Mouse (Mus musculus) left cerebral cortex, adult 8-10 months (tissue): ENCODE data around the gene Atp1b3. TPM values are rescaled to one million over a fixed set of nuclear protein-coding genes. Genes with fewer than 3 reads are reported as not detected.
"Not testable (repeated sequence)": the region's sequence is repeated elsewhere in the genome, so short reads cannot be mapped to it uniquely, and the experiment has no call there.

Experiments used
- DNase-seq, 2 experiments: peaks; one replicate each; pipeline ENCODE4 v3.0.0; 2022; ENCODE audit warnings: low spot score in 2 of 2
- total RNA-seq, 4 experiments: library from RNA; stranded (reverse); gene quantifications; 2 replicates each; pipeline ENCODE4 v1.2.4; 2022

Gene Atp1b3
- total RNA-seq = 100 to 1,000 TPM; 107 to 114 (median 109) TPM

DNA sequence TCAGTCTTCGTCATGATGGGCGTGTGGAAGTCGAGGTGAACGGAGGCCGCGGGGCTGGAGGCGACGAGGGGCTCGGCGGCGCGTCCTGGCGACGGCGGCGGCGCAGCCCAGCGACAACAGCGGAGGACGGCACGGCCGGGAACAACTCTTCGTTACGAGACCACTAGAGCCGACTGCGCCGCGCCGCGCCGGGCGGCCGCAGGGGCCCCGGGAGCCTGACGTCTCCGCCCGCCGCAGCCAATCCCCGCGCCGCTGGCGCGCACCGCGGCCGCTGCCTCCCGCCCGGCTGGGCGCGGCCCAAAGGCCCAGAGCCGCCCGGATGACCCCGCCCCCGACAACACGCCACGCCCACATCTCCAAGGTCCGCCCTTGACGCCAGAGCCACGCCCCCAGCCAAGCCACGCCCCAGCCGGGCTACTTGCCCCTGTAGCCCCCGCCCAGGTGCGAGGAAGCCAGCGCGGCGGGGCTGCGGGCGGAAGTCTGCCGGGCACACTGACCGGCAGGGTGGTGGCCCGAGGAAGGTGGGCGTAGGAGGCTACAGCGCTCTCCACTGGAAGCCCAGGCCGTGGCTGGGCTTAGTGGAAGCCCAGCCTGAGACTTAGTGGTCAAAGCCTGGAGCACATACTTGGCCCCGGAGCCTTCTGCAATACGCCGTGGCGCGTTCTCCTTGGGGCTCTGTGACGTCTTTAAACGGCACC, at the start of gene Atp1b3:
TSS of gene Atp1b3 (minus strand) at position 302 of the 698 bp plus-strand sequence.
- DNase-seq = peak; percentile 96 to 99

DNA sequence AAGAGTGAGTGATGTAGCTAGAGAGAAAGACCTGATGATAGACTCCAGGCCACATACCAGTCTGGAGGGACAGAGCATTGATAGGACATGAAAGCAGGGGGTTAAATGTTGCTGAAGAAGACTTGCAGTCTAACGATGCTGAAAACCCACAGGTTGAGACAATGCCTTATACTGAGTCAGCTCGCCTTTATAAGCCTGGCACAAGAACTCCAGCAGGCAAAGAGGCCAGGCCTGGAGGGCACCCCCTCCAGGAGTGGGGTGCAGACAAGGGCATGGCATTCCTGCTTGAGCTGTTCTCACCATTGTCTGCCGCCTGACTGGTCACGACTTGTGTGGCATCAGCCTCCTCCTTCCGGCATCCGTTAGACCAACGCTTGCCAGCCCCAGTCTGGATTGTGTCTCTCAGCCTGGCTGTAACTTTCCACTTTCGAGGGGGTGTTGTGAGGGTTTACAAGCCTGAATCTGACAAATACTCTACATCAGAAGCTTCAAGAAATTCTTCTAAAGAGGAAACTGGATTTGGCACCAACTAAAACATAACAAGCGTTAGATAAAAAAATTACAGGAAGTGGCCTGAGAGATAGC, 48.7 kb upstream of the Atp1b3 start:
- no peak for DNase-seq

GRCm38 (mm10) chr9:96404312-96404711, 40.1 kb upstream of the Atp1b3 start:
- DNase-seq = no peak

- DNase-seq = not testable (repeated sequence)
These were observed 35.7 kb upstream of the Atp1b3 start for GRCm38 (mm10) chr9:96399916-96400315.

GRCm38 (mm10) chr9:96399425-96399878, 35.2 kb upstream of the Atp1b3 start:
- DNase-seq = no peak

GRCm38 (mm10) chr9:96398614-96399013, 34.4 kb upstream of the Atp1b3 start:
- DNase-seq = no peak

GRCm38 (mm10) chr9:96398165-96398564, 33.9 kb upstream of the Atp1b3 start:
- DNase-seq = no peak

DNA sequence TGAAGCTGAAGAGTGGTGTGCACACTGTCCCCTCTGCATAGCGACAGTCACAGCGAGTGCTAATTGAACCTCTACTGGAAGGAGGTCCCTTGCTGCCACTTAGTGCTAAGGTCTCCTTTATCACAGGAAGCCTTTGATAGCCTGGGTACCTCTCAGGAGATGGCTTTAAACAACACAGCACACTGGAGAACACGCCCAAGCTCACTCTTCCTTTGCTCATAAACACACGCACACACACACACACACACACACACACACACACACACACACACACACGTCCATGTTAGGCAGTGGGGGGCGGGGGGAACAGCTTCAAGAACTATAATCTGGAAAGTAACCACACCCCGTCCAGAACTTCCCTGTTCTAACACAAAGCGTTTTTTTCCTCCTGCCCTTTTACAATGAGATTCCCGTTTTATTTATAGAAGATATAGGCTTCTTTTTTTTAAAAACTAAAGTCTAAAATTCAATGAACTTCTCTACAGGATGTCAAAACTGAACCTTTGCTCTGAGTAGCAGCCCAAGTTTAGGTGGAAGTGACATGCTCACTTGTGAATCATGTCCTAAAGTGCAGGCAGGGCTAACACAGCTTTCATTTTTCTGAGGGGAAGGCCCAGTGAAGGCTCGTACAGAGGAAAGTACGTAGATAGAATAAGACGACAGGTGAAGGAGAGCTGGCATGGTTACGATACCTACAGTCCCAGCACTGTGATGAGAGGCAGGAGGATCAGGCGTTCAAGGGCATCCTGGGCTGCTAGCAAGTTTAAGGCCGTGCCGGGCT, 30.9 kb upstream of the Atp1b3 start:
- no peak for DNase-seq

DNA sequence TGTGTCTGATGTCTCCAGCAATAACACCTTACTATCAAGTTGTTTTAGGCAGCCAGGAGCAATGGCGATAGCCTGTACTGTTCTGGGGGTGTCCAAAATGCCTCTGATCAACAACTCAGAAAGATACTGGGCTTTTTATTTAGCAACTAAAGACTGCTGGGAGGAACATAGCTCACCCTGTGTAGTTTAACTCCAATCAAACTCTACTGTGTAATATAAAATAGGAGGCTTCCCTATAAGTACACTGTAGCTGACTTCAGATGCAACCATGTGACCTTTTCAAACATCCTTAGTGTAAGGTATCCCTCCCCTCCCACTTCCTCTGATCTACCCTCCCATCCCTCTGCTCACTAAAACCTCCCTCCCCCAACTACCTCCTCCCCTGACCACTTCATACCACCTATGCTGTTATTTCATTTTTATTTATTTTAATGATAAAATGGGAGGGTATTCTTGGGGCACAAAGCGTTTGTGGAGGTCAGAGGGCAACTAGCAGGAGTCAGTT, 29.5 kb upstream of the Atp1b3 start:
- DNase-seq = no peak

- DNase-seq = no peak
These were observed 28.9 kb upstream of the Atp1b3 start for GRCm38 (mm10) chr9:96393112-96393511.

GRCm38 (mm10) chr9:96391921-96392320, 27.7 kb upstream of the Atp1b3 start:
- no peak for DNase-seq

- no peak for DNase-seq
These were observed 19.7 kb upstream of the Atp1b3 start for GRCm38 (mm10) chr9:96383714-96384487.

- no peak for DNase-seq
These were observed 18.5 kb upstream of the Atp1b3 start for GRCm38 (mm10) chr9:96382756-96383155.

GRCm38 (mm10) chr9:96381393-96381792, 17.2 kb upstream of the Atp1b3 start:
- DNase-seq = no peak

DNA sequence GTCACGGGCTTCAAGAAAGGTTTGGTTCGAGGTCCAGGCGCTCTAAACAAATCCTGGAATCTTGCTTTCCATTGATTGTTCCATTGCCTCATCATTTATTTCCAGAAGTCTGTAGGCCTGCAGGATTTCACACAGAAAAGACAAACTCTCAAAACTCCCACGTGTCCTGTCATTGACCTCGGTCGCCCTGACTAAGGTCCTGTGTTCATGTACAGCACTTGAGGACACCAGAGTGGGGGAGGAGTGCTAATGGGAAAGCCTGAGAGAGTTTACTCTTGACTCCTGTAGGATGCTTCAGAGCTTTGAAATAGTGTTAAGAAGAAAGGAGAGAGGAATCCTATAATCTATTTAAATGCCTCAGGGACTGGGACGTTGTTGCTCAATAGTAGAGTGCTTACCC, 15.3 kb upstream of the Atp1b3 start:
- no peak for DNase-seq

DNA sequence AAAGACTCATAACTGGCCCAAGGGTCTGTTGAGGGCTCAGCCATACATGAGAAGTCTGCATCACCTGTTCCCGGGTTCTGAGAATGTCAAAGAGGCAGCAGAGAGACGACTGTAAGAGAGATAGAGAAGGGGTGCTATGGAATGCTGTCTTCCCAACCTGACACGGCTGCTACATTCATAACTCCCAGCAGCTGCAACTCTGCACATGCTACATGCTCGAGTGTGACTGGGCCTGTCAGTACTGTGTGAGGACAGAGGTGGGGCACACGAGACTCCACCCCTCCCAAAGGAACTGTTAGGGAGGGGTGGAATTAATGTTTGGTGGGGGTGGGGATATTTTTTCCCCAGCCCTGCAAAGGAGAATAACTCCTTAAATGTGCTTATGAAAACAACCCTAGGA, 14.5 kb upstream of the Atp1b3 start:
- no peak for DNase-seq

GRCm38 (mm10) chr9:96377096-96377495, 12.9 kb upstream of the Atp1b3 start:
- no peak for DNase-seq

DNA sequence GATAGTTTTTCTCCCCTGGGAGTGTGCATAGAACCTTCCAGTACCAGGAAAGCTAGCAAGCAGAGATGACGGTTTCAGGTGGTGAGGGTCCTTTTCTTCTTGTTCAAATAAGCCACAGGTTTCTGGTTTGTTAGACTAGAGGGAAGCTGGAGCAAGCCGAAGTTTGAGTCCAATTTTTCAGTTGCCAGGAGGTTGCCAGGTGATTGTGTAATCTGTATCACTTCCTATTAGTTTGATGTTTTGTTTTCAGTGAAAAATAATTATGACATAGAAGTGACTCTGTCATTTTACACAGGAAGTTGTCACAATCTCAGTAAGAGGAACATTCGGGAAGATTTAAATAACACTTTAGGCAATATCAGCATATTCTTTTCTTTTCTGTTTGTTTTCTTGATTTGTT, 11.6 kb upstream of the Atp1b3 start:
- no peak for DNase-seq

GRCm38 (mm10) chr9:96371075-96371474, 6.8 kb upstream of the Atp1b3 start:
- DNase-seq = no peak

- DNase-seq = no peak
These were observed 5.6 kb upstream of the Atp1b3 start for GRCm38 (mm10) chr9:96369654-96370384.
